Comparison of ENCODE assay signal across 8 mouse cellular contexts in genomic region chr7:135860741-135861408, GRCm38 (mm10).
DNase-seq lines count a peak whose midpoint lies in the region; ATAC-seq lines count a peak whose summit lies in the region.

No protein-coding gene starts in this region.

- H3K4me2 ChIP-seq in heart, embryonic 11.5 days: no peak overlapping the region
- H3K4me2 ChIP-seq in intestine, embryonic 16.5 days (ENCODE audit: low read depth, low read length): no peak overlapping the region

- no peak overlapping the region for H3K27ac ChIP-seq in heart, embryonic 11.5 days (ENCODE audit: low read depth, low read length)
- peak overlapping the region; percentile 84 for H3K27ac ChIP-seq in embryonic facial prominence, embryonic 10.5 days (replicated peaks)
- H3K27ac ChIP-seq in intestine, embryonic 16.5 days (ENCODE audit: low read length): peak overlapping the region; percentile 48

- WGBS in heart, embryonic 11.5 days (ENCODE audit: insufficient replicate concordance): 55% methylated on average over 14 of the region's 14 CpGs
- WGBS in embryonic facial prominence, embryonic 10.5 days: 34% methylated on average over 14 of the region's 14 CpGs
- WGBS in intestine, embryonic 16.5 days: 47% methylated on average over 14 of the region's 14 CpGs

- DNase-seq in heart, adult 11 months: peak; percentile 96
- peak; percentile 63 for DNase-seq in embryonic facial prominence, embryonic 10.5 days (ENCODE audit: low spot score)
- DNase-seq in lung, postnatal 10 days: peak; percentile 40
- no peak for DNase-seq in spleen, postnatal 10 days (ENCODE audit: low spot score in 2 of 2)
- no peak for DNase-seq in right cerebral cortex, postnatal 4 days
- no peak for DNase-seq in T-cell, adult 2 months (ENCODE audit: low spot score)

- peaks cover 15% of the 10 kb centered on the region for H3K4me1 ChIP-seq in heart, embryonic 11.5 days (ENCODE audit: control insufficient read depth, insufficient read depth, low read length)
- peaks cover 61% of the 10 kb centered on the region for H3K4me1 ChIP-seq in embryonic facial prominence, embryonic 10.5 days
- peaks cover 24% of the 10 kb centered on the region for H3K4me1 ChIP-seq in intestine, embryonic 16.5 days (ENCODE audit: control insufficient read depth, insufficient read depth, low read length)

- H3K36me3 ChIP-seq in heart, embryonic 11.5 days (ENCODE audit: control insufficient read depth, insufficient read depth, low read length): no peaks in the 10 kb centered on the region
- no peaks in the 10 kb centered on the region for H3K36me3 ChIP-seq in embryonic facial prominence, embryonic 10.5 days (replicated peaks)
- H3K36me3 ChIP-seq in intestine, embryonic 16.5 days (ENCODE audit: control insufficient read depth, insufficient read depth, low read length): no peaks in the 10 kb centered on the region

- ATAC-seq in heart, embryonic 11.5 days (replicated peaks; ENCODE audit: insufficient number of reproducible peaks, low FRiP score, low TSS enrichment): no peak
- ATAC-seq in intestine, embryonic 16.5 days: no peak; the same call in 1 of the 2 replicates

- peaks cover 2% of the 10 kb centered on the region; the same call in 1 of the 2 replicates for H3K27me3 ChIP-seq in heart, embryonic 11.5 days (ENCODE audit: control insufficient read depth, insufficient read depth, low read length)
- peaks cover 32% of the 10 kb centered on the region for H3K27me3 ChIP-seq in embryonic facial prominence, embryonic 10.5 days (replicated peaks; ENCODE audit: low read depth, poor library complexity, severe bottlenecking)
- no peaks in the 10 kb centered on the region for H3K27me3 ChIP-seq in intestine, embryonic 16.5 days (replicated peaks; ENCODE audit: control insufficient read depth, insufficient read depth, low read length)

- H3K9me3 ChIP-seq in heart, embryonic 11.5 days (replicated peaks; ENCODE audit: control insufficient read depth, low read length): no peaks in the 10 kb centered on the region
- H3K9me3 ChIP-seq in embryonic facial prominence, embryonic 10.5 days: no peaks in the 10 kb centered on the region
- no peaks in the 10 kb centered on the region for H3K9me3 ChIP-seq in intestine, embryonic 16.5 days (ENCODE audit: control insufficient read depth, low read length)

- no peak overlapping the region for H3K4me3 ChIP-seq in heart, embryonic 11.5 days (ENCODE audit: low read depth, low read length)
- no peak overlapping the region for H3K4me3 ChIP-seq in embryonic facial prominence, embryonic 10.5 days
- H3K4me3 ChIP-seq in intestine, embryonic 16.5 days (ENCODE audit: low read length): no peak overlapping the region

- H3K9ac ChIP-seq in heart, embryonic 11.5 days (ENCODE audit: low read depth, low read length): no peak overlapping the region
- H3K9ac ChIP-seq in intestine, embryonic 16.5 days (ENCODE audit: low read depth, low read length): no peak overlapping the region

Comparison
In these comparisons a context has a peak if more than half of its experiments do, and no peak if none do; other contexts are left out.
1. DNase-seq: peak in heart, adult 11 months (single experiment), embryonic facial prominence, embryonic 10.5 days (single experiment) and lung, postnatal 10 days (single experiment); none in spleen, postnatal 10 days (0 of 2), right cerebral cortex, postnatal 4 days (single experiment) and T-cell, adult 2 months (single experiment).